Mouse (Mus musculus) c-Kit-positive CD71-positive TER-119-negative erythroid progenitor cells, embryonic 14.5 days (primary cell): ENCODE results near the gene Txnrd2.
A peak's percentile ranks its signal among the peaks of the same experiment; 100 is the strongest.

Source experiments
- DNase-seq: peaks from one replicate; pipeline ENCODE4 v3.0.0-alpha.2; 2013; ENCODE audit warnings: low read depth

The Txnrd2 gene

DNA sequence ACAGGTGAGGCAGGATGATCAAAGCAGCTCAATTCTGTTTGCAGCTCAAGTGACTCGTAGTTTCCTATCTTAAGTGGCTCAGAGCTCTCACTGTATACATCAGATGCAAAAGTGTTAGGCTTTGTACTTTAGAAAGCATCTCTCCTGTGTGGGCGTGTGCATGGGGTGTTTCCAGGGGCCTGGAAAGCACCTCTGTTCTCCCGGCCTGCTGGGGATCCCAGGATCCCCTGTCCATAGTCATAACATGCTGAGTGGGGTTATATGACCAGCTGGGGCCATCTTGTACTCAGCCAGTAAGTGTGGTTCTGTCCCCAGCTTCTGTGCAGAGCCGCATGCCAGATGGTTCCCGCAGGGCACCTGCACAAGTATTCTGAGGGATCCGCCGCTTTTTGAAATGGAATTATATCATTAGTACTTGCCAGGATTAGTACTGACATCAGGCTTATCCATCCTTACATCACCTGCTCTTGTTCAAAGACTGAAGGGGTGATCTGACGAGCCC lies 26.2 kb downstream of the Txnrd2 start:
- no peak for DNase-seq

DNA sequence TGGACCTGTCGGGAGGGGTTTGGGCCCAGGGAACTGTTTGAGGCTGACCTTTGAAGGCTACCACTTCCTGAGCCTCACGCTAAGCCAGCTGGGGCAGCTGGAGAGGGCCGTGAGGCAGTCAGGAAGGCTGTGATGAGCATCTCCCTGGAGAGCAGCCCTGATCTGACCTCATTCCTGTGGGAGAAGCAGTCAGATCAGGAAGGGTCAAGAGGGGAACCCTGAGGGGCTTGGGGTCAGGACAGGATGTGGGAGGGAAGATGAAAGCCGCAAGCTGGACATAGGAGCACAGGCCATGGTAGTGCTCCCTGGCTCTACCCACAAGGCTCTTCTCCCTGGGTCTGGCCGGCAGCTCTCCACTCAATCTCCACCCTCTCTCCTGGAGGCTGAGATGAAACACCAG lies 27.7 kb downstream of the Txnrd2 start:
- no peak for DNase-seq

GRCm38 (mm10) chr16:18455407-18455806 lies 29.2 kb downstream of the Txnrd2 start:
- no peak for DNase-seq

DNA sequence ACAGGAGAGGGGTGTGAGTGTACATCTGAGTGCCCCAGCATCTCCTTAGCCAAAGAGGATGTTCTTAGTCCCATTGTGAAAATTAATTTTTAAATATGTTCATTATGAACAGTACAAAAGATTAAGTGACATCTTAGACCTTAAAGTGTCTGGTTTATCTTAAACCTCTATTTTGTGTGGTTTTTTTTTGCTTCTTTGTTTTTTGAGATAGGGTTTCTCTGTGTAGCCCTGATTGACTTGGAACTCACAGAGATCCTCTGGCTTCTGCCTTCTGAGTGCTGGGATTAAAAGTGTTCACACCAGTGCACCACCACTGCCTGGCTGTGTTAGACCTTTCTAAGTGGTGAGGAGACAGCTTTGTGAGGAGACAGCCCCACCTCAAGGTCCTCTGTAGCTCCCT lies 32.5 kb downstream of the Txnrd2 start:
- no peak for DNase-seq

DNA sequence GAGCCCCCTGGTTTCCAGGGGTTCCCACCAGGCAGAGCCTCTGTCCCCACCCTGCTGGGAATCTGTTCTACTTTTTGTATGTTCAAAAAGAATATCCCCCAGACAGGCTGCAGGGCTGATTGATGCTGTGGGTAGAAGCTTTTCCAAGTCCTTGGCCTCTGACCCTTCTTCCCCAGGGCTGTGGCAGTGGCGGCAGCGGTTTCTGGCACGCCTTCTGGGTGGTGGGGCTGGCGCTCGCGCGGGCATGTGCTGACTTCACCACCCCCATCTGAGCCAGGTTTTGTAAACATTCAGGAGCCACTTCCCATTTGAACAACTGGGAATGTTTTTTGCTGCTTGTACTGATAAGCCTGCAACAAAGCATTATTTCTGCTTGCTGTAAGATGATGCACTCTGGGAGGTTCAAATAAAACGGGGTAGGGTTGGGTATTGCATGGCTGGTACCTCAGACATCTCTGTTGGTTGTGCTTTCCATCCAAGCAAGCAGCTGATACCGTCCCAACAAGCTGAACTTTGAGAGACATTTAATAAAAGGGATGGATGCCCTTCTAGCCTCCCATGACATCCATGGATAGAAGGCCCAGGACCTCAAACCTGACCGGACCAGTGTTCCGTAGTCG lies 33.3 kb downstream of the Txnrd2 start:
- DNase-seq = no peak

DNA sequence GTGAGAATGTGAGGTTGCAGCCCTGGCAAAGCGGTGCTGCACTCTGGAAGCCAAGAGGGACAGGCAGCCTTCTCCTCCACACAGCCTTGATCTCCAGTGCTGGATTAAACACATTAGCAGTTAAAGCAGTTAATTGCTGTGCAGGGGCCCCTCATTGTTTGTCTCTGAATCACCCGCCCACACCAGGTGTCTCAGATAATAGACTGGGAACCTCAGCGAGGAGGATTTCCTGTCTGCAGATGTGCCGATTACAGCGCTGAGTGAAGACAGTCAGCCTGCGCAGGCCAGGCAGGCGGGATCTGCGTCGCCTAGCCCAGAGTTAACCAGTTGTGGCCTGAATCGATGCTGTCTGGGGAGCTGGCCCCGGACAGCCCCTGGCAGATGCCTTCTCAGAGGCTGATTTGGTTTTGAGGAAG lies 33.8 kb downstream of the Txnrd2 start:
- peak; percentile 81 for DNase-seq

DNA sequence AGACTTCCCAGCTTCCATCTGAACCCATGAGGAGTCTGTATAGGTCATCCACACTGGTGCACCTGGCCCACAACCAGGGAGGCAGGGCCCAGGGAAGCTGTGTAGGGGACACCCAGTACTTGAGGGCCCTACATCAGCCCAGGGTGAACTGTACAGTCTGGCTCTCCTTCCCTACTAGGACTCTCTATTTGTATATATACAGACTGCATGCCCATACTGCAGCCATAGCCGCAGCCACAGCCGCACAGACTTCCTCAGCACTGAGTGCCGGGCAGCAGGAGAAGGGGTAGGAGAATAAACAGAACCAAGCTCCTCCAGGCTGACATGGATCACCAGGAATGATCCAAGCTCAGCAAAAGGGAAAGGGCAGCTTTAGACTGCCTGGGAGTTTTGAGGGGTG lies 34.6 kb downstream of the Txnrd2 start:
- no peak for DNase-seq

DNA sequence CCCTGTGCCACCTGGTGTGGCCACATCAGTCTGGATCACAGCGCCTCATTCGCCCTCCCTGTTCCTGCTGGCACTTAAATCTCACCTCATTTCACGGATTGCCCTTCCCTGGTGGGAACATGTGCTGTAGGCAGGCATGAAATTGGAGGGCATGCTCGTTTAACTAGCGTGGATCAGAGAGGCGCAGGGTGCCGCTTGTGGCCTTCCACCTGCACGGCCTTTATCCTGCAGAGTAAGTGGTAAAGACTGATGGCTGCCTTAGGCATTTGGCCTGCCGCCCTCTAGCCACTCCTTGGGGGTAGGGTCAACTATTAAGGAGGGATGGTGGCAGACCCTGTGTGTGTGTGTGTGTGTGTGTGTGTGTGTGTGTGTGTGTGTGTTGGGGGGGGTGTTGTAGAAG lies 35.8 kb downstream of the Txnrd2 start:
- no peak for DNase-seq

DNA sequence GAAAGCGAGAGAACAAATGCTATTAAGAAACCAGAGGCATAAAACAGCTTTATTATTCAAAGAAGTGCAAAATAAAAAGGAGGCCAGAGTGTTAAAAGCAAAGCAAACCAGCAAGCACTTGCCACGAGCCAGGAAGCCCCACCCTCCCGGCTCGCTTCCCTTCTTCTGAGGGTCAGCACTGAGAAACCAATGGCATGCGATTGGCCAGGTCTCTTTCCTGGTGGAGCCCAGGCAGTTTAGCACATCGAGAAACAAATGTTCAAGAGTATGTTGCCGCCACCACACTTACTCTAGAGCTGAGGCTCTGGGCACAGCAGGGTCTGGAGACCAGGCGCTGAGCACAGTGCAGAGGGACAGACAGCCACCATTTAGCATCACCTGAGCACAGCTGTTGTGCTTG lies 36.4 kb downstream of the Txnrd2 start:
- DNase-seq = no peak

GRCm38 (mm10) chr16:18464271-18464670 lies 38.1 kb downstream of the Txnrd2 start:
- no peak for DNase-seq

GRCm38 (mm10) chr16:18470829-18471228 lies 44.6 kb downstream of the Txnrd2 start:
- no peak for DNase-seq

- DNase-seq = no peak
Observed at GRCm38 (mm10) chr16:18471381-18471955, 45.3 kb downstream of the Txnrd2 start.

- DNase-seq = no peak
Observed at GRCm38 (mm10) chr16:18471976-18472375, 45.8 kb downstream of the Txnrd2 start.

DNA sequence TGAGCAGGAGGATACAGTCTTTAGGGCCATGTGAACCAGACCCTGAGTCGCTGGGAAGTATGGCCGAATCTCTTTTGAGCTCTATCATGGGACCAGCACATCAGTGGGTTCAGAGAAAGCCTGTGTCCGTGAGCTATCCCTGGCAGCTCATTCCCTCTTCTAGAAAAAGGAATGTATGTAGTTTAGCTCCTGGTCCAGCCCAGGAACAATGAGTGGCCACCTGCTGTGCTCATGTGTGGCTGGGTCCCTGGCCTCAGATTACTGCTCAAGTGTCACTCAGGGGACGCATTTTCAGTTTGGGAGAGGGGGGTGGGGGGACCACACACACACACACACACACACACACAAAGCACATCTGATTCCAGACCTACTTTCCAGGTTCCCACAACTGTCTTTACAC lies 46.2 kb downstream of the Txnrd2 start:
- no peak for DNase-seq

DNA sequence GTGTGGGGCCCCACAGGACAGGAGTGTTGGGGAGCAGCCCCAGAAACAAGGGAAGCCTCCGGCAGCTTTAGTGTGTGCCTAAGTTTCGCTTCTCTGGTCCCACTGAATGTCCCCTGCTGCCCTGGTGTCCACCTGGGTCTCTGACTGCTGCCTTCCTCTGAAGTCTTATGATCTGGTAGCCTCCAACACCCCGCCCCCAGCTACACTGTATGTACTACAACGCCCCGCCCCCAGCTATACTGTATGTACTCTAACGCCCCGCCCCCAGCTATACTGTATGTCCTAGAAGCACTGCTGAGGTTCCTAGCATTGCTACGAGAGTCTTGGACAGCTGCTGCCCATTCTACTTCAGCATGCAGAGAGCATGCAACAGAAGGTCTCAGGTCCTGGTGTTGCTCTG lies 46.8 kb downstream of the Txnrd2 start:
- no peak for DNase-seq

GRCm38 (mm10) chr16:18474021-18474420 lies 47.8 kb downstream of the Txnrd2 start:
- DNase-seq = no peak

DNA sequence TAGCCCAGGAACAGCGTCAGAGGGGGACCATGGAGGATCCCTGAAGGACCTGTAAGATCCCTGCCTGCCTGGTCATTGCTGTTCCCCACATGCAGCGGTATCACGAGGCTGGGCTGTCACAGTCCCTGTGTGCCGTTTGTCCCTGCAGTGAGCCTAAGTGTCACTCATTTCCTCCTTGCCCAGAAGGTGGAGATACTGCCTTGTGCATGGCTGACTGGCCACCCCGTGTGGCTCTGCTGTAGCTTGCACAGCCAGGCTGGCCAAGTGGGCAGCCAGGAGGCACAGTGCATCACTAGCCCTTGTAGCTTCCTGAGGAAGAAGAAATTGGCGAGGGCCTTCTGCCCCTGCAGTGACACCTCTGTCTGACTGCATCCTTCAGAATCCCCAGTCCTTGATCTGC lies 51.8 kb downstream of the Txnrd2 start:
- no peak for DNase-seq

- DNase-seq = no peak
Observed at GRCm38 (mm10) chr16:18479667-18480066, 53.5 kb downstream of the Txnrd2 start.

DNA sequence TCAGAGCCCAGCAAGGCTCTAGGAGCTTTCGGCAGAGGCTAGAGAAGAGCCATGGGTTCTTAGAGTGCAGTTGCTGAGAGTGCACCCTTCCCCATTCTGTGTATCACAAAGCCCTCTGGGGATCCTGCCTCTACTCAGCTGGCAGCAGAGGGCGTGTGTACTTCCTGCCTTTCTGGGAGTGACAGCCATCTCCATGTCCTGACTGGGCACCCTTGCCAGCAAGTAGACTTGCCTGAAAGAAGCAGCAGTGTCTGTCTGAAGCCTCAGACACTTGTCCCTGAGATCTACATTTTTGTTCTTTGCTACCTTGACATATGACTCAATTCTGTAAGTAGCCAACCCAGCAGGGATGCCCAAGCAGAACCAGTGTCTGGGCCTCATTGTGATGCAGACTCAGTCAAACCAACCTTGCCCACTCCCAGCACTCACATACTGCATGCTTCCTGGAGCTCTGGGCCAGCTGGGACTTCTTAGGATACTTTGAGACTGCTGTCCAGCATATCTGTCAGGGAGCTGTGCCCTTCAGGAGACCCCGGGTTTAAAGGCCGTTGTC lies 54.8 kb downstream of the Txnrd2 start:
- DNase-seq = no peak

- no peak for DNase-seq
Observed at GRCm38 (mm10) chr16:18482431-18482830, 56.2 kb downstream of the Txnrd2 start.

DNA sequence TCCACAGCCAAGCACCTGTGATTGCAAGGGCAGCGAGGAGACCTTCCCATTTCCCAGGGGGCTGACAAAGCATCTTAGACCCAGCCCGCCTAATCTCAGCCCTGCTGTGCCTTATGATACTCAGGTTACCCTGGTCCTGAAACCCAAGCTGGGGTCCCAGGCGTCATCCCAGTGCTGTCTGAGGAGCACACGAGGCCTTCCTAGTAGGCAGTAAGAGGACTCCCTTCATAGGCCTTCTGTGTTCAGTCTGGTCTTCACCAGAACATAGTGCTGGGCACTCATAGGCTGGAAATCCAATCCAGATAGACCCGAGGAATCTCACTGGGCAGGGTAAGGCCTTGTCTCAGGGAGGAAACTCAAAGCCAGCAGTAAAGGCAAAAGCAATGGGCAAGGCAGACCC lies 57.7 kb downstream of the Txnrd2 start:
- no peak for DNase-seq

- no peak for DNase-seq
Observed at GRCm38 (mm10) chr16:18484386-18484785, 58.2 kb downstream of the Txnrd2 start.

DNA sequence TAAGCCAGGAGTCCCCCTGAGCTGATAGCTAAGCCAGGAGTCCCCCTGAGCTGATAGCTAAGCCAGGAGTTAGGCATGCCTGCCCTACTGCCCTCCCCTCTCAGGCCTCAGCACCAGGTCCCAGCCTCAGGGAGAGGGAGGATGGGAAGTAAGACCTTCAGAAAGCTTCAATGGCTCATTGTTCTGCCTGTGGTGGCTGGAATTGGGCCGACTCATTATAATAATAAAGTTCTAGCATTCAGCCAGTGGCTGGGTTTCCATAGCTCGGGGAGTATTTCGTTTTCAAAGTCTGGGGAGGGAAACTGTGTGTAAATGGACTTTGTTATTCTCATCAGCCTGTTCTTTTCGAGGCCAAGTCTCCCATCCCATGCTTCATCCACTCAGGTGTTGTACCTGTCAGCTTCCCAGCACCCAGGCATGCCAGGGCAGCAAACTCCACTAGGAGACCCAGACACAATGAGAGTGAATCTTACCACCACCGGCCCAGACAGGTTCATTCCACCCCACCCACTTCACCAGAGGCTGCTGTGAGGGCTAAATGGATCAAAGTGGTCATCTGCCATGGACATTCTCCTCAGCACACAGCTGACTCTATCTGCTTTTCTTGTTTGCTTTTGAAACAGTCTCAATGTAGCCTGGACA lies 58.7 kb downstream of the Txnrd2 start:
- no peak for DNase-seq
